Mouse (Mus musculus): ENCODE measurements around the gene Dnal4.
A peak's percentile ranks its signal among the peaks of the same experiment; 100 is the strongest.

Gene Dnal4

DNA sequence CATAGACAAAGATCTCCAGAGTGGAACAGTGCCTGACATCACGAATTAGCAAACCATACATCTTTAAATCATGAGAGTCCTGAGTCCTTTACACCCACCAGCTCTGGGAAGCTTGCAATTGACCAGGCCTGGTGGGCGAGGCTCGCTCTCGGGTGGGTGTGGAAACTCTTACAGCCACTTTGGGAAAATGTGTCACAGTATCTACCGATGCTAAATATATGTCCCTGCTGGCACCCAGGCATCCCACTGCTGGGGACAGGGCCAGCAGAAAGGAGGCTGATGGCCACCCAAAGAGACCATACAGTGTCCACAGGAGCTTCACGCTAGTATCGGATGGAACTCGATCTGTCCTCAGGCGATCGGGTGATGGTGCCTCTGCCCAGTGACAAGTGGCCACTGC, 20.9 kb upstream of the Dnal4 start:
- DNase-seq = no peak

DNA sequence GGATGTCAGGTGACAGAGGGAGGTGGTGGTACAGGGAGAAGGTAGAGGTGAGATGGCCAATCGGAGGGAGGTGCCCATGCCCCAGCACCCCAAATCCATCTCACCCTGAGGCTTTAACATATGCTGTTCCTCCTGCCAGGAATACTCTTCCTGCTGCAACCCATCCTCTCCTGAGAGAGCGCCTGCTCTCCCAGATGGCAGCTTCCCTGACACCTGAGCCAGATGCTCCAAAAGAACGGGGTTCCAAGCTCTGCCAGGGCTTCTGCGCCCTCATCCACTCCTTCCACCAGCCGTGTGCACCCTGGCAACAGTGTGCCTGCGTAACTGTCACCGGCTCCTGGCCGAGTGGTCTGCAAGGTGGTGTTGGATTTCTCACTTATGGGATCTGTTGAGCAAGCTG, 20.0 kb upstream of the Dnal4 start:
- DNase-seq = no peak

DNA sequence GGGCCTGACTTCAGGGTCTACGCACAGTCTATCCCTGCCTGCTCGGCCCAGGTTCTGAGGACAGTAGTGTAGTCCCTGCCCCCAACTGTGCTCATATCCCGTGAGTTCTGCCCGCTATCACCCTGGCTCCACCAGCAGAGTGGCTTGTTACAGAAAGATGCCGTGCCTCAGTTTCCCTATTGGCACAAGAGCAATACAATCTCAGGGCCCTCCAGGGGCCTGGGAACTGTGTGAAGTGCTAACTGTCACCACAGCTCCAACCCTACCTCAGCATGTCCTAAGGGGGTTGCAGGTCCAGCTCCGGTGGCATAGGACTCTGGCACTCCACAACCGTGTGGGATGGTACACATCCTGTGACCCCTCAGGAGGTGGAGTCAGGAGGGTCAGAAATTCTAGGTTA, 19.4 kb upstream of the Dnal4 start:
- no peak for DNase-seq

DNA sequence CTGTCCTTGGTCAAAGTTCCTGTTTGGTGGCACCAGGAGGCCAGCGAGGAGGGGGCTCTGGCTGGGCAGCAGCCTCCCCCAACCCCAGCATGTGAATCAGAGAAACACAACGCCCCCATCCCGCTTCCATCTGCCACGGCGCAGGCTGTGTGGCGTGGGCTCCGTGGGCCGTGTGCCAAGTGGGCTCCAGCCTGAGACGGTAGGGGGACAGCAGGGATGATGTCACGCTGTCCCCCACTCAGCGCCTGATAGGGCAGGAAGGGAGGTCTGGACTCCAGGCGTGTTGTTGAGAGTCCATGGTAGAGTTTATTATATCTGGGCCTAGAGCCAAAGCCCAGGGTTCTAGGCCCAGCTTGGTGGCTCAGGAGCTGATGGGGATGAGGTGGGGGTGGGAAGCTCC, 18.6 kb upstream of the Dnal4 start:
- DNase-seq = no peak

DNA sequence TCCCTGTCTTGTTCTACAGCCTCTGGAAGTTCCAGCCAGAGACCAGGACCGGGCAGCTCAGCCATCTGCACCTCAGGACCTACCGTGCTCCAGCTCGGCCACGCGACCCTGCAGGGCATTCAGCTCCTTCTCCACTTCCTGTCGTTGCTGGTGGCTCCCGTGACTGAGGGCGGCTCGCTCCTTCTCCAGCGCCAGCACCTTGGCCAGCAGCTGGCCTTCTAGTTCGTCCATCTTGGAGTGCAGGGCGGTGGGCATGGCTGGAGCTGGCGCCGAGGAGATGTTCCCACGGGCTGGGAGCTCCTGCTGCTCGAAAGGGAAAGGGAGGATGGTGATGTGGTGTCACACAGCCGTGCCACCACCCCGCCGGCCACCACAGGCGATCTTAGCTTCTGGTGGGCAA, 16.5 kb upstream of the Dnal4 start:
- DNase-seq = no peak

GRCm38 (mm10) chr15:79793076-79793475, 15.4 kb upstream of the Dnal4 start:
- no peak for DNase-seq

DNA sequence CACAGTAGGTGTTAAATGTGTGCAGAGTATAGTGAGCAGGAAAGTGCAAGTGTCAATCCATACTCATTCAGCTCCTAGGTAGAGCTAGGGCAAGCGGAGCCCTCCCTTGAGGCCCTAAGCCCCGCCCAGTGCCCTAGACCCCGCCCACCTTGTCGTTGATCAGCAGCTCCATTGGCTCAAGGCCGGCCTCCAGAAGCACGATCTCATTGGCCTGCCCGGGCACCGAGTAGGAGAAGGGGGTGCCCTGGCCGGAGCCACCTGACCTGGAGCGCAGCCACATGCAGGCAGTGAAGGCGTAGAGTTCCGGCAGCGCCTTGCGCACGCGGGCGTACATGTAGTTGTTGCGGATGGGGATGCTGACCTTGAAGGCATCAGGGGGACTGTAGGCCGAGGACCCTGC, 14.8 kb upstream of the Dnal4 start:
- DNase-seq = no peak

DNA sequence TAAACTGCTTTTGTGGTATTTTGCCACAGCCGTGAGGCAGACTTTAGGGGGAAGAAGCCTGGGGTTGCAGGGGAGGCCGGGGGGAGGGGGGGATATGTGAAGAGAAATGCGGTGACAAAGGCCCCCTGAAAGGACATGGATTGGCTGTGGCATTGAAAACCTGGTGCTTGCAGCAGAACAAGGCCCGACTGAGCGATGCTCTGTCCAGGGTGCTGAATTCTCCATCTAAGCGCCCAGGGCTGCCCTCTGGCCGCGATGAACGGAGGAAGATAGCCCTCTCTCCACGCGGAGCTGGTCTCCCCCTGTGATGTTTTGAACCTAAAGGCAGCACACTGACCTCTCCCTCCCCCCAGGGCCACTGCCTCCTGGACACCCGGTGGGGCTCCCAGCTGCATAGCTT, 13.9 kb upstream of the Dnal4 start:
- peak; percentile 78 for DNase-seq

DNA sequence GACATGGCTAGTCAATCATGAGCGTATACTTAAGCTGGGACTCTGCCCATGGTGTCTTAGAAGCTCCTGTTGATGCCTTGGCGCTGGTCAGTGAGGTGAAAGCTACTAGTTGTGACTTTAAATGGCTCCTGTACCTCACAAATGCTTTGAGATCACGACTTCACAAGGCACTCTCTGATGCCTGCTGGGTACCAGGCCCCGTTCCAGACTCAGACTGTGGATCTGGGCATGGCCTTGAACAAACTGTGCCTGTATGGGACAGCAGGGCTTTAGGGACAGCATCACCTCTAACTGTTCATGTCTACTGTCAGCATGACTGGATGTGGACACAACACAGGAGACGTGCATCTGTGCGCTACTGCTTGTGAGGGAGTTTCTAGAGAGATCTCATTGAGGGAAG, 13.3 kb upstream of the Dnal4 start:
- no peak for DNase-seq

- no peak for DNase-seq
Measured at GRCm38 (mm10) chr15:79790111-79790510, 12.5 kb upstream of the Dnal4 start.

DNA sequence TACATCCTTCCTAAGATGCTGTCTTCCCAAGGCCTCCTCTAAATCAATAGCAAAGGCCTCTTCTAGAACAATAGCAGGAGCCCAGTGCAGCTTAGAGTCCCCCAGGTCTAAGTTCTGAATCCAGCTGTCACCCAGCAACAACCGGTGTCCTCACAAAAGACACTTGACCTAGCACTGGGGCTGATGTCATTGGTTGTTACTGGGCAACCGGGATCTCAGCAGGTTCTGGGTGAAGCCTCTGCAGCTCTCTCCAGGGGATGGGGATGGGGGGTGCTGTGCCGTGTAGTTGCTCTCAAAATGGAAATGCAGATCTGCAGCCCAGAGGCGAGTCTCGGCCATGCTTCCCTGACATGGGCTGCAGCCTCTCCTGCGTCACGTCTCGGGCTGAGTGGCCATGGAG, 10.2 kb upstream of the Dnal4 start:
- DNase-seq = no peak

DNA sequence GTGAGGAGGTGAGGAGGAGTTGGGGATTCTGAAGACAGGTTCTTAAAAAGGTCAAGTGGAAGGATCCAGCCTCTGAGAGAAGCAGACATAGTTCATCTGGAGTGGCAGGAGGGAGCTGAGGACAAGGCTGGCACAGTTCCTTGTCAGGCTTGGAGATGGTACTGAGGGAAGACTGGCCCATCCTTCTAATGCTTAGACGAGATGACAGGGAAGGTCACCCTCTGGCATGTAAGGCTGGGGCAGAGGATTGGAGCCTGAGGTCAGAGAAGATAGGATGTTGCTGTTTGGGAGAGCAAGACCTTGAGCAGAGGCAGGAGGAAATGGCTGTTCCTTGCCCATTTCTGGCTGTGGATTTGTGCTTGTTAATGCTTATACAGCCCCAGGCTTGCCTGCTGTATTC, 7.4 kb upstream of the Dnal4 start:
- no peak for DNase-seq

DNA sequence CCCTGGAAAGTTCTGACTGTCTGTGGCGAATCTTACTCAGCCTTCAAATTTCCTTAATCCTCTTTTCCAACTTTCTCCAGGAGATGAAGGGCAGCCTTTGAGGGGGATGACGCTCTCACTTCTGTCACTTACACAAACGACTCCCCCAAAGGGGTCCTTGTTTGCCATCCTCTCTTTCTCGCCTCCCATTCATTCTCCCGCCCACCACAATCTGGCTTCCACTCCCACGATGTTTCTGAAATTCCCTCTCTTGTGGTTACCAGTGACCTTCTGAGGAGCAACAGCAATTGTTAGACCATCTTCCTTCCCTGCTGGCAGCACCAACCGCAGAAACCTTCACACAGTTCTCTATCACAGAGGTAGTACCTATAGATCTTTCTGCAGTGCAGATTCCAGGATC, 2.0 kb downstream of the Dnal4 start:
- no peak for DNase-seq

DNA sequence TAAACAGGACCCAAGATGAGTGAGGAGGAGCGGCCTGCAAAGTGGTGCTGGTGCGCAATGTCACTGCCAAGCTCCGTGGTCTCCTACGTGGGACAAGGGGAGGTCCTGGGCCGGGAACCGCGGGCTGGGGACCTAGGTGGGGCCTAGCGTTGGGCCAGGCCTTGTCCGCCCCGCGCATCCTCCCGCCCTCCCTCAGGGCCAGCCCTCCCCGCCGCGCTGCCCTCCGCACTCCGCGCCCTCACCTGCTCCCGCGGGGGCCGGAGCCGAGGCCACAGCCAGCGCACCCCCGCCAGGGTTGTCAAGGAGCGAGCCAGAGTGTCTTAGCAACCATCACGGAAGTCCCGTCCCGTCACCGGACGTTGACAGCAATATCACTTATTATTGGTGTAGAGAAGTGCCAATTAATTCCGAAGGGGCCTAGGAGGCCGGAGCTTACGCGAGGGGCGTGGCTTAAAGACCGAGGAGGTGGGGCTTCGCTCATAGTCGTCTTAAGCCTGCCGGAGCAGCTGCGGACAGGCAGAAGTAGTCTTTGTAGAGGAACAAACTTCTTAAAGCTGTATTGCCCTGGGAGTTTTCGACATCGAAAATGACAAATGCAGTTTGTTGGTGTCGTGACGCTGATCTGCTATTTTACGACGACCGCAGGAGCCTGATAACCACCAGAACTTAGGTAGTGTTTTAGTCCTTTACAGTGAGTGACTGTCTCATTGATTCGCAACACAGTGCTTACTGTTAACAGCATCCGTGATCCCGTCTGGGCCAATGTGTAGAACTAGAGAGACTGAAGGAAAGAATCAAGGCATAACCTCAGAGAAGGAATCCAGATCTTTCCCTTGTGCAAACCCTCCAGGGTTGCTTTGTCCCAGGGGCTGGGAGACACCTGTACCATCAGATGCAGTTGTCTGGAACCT, 3.3 kb downstream of the Dnal4 start:
- peak; percentile 97 for DNase-seq

DNA sequence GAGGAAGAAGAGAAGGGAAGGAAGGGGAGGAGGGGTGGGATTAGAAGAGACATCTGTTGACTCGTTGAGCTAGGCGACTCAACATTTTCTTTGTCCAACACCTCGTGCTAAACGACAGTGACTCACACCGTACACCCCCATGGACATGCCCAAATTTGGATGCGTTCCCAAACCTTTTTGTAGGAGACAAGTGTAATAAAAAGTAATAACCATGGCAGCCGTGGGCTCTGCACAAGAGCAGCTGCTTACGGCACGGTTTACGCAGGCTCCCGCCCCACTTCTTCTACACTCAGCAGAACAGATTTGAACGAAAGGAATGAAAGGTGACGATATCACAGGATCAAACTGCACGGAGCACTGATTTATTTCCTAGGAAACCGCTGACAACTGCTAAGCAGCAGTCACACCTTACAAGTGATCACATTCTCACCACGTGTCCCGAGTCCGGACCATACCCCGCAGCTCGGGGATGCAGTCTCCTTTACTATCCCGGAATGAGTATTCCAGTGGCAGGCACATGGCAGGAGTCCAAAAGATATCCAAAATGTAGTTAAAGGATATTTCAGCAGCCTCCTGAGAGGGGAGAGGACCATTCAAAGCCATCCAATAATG, 6.9 kb downstream of the Dnal4 start:
- DNase-seq = no peak

GRCm38 (mm10) chr15:79768302-79768701, 9.3 kb downstream of the Dnal4 start:
- DNase-seq = no peak

DNA sequence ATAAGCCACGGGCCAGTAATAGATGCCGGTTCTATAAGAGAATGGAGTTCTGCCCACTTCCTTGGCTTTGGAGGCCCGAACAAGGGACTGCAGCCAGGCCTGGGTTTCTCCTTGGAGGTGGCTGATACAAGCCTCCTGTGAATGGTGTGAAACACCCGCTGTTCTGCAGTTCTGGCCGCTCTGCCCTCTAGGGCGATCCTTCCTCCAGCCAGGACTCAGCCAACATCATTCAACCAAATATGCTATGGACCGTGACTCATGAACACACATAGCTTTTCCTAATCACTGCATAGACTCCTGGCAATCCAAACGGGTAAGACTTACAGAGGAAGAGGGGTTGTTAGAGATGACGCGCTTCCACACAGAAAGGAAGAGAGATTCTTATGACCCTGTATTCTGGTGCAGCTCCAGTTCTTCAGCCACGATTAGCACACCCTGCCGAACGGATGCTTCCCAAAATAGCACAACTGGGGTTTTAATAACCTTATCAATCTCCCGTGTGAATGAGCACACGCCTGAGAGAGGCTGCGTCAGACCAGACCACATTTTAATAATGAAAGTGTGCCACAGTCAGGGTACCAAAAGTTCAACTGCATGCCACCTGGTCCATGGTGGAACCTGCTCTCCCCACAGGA, 10.2 kb downstream of the Dnal4 start:
- DNase-seq = no peak

DNA sequence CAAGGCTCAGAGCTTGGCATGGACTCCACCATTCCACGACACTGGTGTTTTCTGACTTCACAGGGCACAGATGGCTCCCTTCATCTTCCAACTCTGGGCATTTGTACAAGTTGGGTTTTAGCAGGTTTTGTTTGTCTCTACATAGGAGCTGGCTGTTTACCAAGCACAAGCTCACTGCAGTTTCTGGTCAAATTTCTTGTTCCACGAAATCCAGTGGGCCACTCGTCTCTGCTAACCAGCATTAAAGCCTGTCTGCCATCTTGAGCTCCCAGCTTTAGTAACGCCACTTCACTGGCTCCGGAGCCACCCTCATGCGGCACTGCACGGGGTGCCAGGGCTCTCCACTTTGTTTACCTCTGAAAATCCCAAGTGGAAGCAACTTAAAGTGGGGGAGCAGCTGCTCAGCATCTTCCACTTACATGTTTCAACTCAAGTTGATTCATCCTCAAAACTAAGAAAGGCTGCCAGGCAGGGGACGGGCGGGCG, 11.0 kb downstream of the Dnal4 start:
- no peak for DNase-seq

DNA sequence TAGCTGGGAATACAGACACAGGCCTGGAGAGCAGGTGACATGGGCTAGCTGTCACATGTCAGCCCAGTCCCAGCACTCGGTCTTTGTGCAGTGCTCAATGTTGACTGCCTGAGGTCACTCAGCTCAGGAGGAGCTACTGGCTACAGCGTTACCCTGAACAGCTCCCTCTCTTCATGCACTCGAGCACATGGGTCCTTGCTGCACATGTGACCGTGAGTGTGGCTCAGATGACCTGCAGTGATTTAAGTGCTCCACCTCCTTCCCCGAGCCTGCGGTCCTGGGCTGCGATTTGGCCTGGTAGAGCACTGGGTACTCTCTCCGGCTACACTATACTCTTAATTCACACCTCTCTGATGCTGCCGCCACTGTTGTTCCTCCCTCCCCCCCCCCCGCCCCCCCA, 11.5 kb downstream of the Dnal4 start:
- DNase-seq = no peak

DNA sequence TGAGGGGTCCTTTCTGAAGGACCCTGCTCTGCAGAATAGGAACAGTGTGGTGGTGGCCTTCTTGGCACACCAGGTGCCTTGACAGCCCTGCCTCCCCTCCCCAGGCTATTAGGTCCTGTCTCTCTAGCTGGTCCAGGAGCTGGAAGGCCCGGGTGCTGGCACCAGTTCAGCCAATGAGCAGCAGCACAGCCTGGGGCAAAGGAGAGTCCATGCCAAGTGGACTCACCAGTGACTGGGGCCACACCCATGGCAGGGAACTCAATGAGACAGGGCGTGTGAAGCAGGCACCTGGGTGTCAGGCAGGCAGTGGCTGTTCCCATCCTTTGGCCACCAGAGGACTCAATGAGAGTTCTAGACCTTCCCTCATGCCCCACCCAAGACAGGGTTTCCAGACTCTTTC, 12.3 kb downstream of the Dnal4 start:
- peak; percentile 23 for DNase-seq

DNA sequence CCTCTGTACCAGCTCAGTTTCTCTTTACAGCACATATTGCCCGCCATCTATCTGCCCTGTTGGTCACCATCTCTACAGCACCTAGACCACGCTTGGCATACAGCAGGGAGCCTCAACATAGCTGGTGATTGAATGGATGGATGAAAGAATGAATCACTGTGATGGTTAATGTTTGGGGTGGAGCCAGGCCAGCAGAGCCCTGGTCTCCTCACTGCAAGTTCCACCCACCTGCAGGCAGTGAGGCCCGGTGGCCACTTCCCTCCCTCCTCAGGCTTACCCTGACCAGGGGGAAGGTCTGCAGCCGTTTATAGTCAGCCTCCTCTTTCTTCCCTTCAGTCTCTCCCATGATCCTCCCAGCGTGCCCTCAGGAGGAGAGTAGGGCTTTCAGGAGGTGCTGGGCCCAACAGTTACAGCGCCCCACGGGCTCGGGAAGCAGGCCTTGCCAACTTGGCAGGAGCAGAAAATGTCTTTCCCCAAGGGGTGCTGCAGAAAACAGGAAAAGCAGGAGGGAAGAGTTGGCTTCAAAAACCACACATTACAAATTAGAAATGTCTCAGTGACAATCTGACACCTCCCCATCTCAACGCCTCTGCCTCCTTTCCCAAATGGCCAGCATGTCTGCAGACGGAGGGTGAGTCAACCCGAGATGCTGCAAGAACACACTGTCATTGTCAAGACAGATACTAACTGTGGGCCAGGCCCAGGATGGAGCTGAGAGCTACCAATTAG, 12.9 kb downstream of the Dnal4 start:
- DNase-seq = no peak

DNA sequence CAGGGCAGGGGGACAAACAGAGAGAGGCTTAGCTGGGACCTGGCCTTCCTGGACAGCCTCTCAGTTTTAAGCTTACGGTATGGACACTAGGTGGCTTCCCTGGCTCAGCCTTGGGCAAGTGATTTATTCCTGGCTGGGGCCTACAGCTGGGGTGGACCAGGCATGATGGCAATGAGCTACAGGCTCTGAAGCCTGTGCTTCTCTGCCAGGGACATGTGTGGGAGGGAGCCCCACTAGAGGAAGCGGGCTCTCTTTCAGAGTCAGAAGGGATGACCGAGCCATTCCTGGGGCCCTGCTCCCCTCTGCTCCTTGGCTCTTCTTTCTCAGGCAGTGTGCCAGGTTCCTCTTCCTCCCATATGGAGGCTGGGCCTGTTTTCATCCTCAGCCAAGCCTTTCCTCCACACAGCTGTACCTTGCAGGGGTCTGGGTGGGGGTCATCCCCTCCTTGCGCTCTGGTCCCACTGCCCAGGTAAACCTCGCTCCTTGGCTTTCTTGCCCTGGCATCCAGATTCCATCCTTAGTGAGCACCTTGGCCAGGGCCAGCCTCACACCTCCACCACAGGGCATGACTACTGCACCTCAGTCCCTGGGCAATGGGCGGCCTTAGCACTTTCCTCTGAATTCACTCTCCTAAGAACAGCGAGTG, 13.9 kb downstream of the Dnal4 start:
- DNase-seq = no peak

- DNase-seq = no peak
Measured at GRCm38 (mm10) chr15:79763001-79763400, 14.6 kb downstream of the Dnal4 start.

Measured in lung, postnatal 14 days (tissue).